Mouse (Mus musculus) embryo, embryonic 10 days (tissue): Measurements from ENCODE around the gene Gm10644.

Experiments
- DNase-seq: peaks from one replicate; pipeline ENCODE4 v3.0.0-alpha.2; 2015; ENCODE audit warnings: low spot score

The Gm10644 gene

DNA sequence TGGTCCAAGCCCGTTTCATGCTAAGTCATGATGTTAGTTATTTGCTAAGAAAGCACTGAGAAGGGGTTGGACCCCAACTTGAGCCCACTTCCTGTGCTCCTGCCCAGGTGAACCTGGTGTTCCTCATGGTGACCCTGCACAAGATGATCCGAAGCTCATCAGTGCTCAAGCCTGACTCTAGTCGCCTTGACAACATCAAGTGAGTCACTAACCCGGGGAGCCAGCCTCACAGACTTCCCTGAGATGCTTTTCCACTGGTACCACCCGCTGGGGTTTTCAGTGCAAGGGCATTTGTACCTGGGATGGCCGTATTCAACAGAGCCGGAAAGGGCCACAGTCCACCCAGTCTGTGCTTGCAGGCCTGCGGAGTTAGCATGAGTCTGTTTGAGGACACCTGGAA, 19.6 kb downstream of the Gm10644 start:
- no peak for DNase-seq

DNA sequence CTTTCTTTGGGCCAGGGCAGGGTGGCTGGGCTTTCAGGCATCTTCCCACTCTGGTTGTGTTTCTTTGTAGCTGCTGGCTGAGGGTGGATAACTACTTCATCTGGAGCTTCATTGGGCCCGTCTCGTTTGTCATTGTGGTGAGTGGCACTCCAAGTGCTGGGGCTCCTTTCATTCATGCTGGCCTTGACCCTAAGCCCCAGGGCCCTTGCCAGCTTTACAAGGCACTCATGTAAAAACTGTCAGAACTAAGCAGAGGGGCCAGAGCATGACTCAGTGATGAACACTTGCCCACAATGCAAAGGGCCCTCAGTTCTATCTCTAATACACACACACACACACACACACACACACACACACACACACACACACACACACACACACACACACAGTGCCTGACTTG, 20.0 kb downstream of the Gm10644 start:
- no peak for DNase-seq

DNA sequence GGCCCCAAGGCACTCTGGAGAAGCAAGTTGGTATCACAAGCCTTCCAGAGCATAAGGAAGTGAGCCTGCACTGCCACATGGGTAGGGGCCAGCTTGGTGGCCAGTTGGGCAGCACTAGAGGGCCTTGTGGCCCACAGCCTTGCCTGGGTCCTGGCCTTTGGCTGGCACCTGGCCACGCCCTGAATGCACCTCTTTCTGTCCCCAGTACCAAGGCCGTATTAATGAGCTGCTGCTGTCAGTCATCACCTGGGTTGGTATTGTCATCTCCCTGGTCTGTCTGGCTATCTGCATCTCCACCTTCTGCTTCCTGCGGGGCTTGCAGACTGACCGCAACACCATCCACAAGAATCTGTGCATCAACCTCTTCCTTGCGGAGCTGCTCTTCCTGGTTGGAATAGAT, 20.8 kb downstream of the Gm10644 start:
- no peak for DNase-seq

DNA sequence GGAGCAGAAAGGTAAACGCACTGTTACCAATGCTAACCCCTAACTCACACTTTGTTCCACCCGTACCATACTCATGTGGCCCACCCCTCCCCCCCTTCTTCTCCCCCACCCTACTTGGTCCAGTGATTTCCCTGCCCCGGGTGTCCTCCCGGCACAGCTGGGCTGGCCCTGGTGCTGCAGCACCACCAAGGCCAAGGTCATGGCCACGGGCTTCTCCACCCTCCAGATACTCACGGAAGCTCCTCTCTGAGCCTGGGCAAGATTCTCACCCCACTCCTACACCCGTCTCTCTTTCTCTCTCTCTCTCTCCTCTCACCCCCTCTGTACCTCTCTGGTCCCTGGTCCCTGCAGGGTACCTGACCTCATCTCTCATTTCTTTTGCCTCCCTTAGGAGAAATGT, 28.7 kb downstream of the Gm10644 start:
- DNase-seq = no peak

DNA sequence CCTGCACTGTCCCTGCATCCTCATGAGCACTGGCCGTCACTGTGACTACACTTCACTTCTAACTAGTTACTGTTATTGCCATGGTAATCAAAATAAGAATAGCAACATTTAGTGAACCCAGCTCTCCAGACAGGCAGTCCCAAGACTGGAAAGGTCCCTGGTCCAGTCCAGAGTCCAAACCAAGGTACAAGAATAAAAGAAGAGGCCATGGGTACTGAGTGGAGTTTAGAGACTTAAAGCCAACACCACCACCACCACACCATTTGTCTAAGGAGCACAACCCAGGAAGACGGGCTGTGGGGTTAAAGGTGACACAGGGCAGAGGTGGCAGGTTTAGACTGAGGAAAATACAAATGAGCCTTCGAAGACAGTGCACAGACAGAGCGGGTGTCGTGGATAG, 30.4 kb downstream of the Gm10644 start:
- DNase-seq = no peak

DNA sequence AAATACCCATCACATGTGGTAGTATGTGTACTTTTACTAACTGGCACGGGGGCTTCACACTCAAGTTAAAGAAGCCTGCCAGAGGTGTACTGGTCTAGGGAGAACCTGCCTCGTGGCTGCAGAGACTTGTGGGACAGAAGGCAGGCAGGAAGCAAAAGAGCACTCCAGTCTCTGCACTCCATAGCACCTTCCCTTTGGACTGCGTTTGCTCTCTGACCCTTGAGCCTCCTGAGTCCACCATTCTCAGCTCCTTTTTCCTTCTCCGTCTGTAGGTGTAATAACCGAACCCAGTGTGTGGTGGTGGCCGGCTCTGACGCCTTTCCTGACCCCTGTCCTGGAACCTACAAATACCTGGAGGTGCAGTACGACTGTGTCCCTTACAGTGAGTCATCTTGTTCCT, 32.3 kb downstream of the Gm10644 start:
- no peak for DNase-seq

DNA sequence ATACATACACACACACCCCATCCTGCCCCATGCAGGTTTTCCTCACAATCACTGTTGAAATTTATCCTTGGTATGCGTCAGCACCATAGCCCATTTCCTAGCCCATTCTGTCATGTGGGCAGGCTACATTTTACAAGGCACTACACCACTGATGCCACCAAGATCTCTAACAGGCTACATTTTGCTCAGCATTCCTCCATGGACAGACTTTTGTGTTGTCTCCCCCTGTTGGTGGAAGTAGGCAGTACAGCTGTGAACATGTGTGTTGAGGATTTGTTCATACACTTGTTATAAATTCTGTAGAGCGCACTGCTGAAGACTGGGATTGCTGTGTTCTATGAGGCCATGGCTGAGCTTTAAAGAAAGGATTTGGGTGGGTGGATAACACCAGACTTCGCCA, 33.4 kb downstream of the Gm10644 start:
- DNase-seq = peak; percentile 91

DNA sequence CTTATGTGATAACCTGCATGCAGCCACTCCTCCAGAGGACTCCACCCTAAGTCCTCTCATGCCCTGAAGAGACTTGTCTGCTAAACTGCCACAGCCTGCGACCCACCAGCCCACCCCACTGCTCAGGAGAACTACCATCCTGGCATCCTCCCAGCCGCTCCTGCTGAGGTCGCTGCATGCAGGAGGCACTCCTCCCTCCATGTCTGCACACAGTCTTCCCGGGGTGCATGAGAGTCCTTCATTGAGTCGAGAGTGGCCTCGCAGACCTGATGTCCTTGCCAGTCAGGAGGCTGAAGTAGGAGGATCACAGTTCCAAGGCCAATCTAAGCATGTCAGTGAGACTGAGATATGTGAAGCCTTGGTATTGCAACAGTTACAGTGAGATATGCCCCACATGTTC, 37.4 kb downstream of the Gm10644 start:
- no peak for DNase-seq

DNA sequence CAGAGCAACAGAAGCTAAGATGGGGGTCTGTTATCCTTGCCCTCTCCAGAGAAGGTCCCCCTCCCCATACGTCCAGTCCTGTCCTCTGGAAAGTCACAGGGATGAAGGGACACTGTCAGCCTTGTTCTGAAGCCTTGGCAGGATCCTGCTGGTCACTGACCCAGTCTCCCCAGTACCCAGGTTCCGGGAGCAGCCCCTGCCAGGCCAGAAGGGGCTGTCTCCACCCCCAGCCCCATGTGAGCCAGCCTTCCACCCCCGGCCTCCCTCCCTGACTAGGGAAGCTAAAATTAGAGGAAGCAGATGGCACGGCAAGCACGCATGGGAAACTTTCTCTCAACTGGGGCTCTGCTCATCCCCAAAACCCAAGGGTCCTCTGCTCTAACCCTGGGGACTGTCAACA, 39.0 kb downstream of the Gm10644 start:
- no peak for DNase-seq

DNA sequence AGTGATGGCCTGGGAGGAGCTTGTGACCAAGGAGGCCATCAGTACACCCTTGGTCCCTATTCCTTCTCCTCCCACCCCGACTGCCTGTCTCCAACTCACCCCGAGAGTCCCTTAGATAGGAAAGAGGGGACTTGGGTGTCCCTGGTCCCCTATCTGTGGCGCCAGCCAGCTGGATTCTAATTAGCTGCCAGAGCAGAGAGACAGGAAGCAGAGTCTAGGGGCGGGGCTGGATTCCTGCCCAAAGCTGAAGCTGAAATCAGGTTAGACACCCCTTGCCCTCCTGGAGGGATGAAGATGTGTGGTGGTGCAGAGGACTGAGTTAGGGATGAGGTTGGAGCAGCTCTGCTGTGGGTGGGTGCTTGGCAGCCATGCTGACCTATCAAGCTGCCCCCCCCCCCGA, 40.1 kb downstream of the Gm10644 start:
- no peak for DNase-seq

DNA sequence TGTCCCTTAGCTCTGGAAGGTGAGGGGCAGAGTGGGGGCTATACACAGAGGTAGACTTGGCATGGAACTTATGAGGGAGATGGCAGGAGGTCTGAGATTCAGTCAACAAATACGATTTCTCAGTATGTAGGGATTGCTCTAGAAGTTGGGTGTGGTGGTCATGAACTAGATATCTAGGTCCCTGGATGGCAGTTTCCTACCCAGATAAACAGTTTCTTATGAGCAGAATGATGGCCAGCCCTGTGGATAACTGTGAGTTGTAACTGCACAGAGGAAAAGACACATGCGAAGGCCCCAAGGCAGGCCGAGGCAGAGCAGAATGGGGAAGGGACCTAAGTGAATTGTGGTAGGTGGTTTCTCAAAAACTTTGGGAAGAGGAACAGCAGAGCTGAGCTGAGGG, 40.8 kb downstream of the Gm10644 start:
- no peak for DNase-seq

DNA sequence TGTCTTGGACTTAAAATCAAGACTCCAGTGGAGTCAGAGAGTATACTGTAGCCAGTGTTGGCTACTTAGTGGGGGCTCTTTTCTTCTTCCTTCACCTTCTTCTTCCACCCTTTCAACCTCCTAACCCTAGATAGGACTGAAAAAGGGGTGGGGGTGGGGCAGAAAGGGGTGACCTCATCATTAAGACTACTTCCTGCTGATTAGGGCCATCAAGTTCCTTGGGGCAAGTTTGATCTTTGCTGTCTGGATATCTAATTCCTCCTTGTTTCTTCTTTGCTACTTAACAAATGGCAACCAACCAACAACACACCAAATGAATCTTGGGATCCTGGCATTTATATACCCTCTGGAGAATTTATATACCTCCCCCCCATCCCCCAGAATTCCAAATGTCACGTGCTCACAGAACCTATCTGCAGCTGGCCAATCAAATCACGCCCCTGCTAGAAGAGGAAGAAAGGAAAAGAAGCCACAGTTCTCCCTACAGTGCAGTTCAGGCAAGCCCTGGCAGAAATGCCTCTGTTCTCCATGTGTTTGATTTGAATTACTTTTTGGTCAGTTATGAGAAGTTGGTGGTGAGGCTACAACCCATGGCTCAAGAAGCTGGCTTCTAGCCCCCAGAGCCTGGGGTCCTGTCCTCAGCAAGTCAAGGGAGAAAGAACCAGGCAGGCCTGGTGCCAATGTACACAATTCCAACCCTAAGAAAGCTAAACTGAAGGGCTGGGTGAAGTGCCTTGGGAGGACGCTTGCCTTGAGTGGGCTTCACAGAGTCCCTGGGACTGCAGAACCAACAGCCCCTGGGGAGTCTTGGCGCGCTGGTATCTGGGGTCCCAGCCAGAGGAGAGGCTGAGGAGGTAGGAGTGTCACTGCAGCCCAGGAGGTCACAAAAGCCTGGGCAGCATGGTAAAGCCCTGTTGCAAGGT, 42.9 kb downstream of the Gm10644 start:
- DNase-seq = no peak

DNA sequence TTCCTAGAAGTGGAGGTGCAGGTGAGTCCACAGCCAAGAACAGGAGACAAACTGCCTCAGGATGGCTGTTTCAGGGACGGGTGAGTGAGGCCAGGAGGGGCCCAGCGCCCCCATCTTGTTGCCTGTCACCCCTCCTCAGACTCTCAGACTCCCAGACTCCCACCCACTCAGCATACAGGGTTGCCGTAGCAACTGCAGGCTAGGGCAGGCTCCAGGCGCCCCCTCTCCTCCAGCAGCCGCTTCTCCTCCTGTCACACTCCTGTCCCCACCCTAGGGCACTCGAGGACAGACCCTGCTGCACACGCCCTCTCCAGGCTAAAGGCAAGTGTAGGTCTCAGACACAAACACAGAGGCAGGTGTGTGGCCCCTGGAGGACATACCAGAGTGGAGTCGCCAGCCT, 45.7 kb downstream of the Gm10644 start:
- DNase-seq = no peak

DNA sequence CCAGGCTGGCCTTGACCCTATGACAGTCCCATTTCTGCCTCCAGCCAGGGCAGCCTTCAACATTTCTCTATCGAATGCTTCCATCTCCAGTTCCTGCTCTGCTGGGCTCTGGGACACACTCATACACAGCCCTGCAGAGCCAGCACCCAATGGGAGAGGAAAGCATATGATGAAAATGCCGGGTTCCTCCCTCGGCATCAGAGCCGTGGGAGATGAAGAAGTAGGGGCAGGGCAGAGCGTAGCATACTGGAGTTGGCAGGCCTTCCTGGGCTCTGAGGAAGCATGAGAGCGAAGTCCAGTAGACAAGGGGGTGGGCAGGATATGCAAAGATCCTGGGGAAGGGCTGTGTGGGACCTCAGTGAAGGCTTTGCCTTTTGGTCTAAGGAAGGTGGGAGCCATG, 46.4 kb downstream of the Gm10644 start:
- no peak for DNase-seq

DNA sequence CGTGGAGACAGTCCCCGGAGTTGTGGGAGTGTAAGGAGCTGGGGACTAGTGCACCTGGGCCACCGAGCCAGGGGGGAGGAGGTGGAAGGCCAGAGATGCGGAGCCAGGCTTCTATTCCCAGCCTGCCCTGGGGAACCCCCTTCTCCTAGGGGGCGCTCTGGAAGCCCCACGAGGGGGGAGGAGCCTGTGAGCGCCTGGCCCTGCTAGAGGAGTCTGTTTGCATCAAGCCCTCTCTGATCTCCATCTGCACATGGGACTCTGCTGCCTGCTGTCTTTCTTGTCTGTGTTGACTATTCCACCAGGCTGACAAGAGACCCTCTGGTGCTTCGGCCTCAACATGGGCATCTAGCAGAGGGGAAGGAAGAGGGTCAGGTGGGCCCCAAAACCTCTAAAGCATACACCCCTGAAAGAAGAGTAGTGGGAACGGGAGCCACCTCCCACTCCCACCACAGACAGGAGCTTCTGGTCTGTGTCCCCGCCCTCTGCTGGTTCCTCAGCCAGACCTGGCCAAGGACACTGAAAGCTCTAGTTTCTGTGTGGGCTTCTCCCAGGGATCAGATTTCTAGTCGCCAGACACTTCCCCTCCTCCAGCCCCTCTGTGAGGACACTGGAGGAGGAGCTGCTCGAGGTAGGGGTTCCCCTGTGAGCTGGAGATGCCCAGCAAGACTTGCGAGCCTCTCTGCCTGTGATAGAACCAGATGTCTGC, 51.9 kb downstream of the Gm10644 start:
- DNase-seq = peak; percentile 74

DNA sequence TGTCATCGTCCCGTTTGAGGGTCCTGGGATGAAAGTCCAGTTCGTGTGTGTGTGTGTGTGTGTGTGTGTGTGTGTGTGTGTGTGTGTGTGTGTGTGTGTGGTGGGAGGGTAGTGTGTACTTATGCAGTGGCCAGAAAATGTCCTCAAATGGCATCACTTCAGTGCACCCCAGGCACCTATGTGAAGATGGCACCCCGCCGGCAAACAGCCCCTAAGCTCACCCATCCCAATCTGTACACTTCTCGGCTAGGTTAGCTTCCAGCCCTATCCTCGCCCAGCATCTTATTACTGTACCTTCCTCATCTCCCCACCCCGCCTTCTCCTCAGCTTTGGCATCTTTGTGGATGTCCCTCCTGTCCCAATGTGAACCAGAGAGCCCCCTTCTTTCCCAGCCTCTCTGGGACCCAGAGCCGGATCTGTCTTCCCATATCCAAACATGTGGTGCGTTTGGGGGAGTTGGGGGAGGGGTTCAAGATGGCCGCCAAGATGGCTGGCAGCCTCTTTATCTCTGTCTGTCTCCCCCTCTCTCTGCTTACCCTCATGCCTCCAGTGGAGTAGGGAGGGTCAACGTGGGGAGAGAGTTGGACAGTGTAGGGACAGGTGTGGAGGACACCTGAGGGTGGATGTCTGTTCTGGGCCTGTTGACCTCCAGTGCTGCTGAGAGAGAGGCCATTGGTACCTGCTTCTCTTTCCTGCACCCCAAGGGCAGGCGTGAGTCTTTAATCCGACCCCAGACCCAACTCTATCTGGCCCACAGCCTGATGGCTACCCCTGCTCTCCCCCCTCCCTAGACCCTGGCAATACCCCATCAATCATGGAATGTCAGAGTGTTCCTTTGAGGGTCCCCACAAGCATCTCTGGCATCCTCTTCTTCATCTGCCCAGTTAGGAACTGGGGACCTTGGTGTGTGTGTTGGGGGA, 53.2 kb downstream of the Gm10644 start:
- no peak for DNase-seq

DNA sequence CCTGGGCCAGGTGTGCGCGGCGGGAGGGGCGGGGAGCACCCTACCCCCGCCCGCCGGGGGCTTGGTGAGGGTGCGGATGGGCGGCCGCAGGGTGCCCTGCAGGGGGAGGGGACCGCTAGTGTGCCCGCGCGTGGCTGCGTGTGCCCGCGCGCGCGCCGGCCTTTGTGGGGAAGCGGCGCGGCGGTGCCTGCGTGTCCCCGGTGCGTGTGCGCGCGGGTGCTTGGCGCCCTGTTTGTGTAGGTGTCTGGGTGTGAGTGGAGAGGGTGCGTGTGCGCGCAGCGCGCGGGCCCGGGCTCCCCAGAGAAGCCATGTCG, 54.1 kb downstream of the Gm10644 start:
- no peak for DNase-seq

DNA sequence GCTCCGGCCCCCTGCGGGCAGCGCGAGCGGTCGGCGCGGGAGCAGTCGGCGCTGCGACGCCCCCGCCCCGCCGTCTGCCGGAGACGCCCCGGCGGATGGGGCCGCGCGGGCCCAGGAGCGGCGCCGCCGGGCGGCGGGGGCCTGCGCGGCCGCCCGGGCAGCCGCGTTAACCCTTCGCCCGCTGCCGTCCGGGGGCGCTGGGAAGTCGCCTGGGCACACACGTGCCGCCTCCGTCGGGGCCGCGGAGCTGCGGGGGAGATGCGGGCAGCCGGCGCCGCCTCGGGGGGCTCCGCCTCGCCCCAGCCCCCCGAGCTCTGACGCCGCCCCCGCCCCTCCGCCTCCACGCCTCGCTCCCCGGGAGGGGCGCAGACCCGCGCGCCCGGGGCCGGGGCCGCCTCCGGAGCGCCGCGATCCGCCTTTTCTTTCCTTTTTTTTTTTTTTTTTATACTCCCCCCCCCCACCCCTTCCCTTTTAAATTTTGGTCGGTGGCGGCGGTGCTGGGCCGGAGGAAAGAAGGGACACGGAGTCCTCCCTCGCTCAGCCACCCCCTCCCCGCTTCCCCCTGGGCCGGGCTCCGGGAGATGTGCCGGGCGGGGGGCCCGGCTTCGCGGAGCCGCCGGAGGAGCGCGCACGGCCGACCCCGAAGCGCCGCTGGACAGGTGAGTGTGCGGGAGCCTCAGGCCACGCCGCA, 54.6 kb downstream of the Gm10644 start:
- DNase-seq = no peak

DNA sequence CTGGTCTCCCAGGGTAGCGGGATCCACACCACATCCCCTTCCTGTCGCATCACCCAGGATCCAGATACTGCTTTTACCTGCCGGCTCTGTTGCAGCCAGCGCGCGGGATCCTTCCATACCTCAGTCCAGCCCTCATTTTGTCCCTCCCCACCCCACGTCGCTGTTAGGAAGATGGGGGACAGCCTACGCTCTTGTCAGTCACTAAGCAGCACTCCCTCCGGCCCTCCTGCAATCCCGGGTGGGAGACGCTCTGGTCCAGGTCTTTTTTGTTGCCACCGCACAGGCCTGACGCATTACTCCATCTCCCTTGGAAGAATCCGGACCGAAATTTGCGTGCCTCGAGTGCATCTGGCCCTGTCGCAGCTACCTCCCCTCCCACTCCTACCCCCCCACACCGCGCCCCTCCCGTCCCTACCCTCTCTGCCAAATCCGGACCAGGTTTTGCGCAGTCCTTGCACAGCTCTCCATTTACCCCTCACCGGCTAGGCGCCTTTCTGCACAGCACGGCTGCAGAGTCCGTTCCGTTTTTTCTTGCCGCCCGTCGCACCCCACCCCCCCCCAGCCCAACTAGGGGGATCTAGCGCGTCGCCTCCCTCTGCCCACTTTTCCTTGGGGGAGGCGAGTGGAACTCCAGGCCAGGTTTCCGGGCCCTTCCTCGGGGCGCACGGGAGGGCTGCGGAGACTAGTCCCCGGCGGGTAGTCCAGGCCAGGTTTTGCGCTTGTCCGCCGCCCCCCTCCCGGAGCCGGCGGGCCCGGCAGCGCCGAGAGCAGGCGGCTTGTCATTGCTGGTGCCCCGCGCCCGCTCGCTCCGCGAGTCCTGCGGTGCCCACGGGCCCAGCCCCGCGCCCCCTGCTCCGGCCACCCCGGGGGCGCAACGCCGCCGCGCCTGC, 55.4 kb downstream of the Gm10644 start, which contains the start of gene Adgrl1:
TSS of gene Adgrl1 (plus strand) at position 743 of the 890 bp plus-strand sequence.
- peak; percentile 94 for DNase-seq

DNA sequence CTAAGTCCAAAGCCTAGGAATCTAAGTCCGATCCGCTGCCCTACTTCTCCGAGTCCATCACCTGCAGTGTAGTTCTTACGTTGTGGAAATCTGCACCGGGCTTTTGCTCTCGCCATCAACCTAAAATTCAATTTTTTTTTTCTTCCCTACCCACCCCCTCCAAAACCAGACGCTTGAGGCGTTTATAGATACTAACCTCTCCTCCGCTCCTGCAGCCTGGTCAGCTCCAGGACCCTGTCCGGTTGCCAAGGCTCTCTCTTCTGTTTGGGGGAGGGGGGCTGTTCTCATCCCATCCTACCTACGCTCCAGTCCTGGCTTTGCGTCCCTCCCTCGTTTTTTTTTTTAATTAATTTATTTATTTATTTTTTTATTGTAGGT, 56.0 kb downstream of the Gm10644 start:
- peak; percentile 78 for DNase-seq

DNA sequence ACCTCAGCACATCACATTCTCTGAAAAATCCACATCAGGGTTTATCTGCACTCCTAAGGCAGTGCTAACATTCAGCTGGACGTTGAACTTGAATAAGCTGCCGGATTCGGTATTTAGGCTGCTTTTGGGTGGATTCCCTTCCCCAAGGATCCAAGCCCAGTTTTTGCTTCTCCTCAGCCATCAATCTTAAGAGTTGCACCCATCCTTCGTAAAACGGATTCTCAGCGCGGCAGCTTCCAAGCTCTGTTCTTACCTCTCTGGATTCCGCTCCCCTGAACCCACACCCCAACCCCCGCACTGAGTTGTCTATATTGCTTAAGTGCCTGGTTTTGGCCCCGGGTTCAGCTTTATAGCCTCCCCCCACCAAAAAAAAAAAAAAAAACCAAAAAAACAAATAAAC, 56.5 kb downstream of the Gm10644 start:
- DNase-seq = peak; percentile 56
